Mouse (Mus musculus): ENCODE measurements around the gene Phf23.

DNA sequence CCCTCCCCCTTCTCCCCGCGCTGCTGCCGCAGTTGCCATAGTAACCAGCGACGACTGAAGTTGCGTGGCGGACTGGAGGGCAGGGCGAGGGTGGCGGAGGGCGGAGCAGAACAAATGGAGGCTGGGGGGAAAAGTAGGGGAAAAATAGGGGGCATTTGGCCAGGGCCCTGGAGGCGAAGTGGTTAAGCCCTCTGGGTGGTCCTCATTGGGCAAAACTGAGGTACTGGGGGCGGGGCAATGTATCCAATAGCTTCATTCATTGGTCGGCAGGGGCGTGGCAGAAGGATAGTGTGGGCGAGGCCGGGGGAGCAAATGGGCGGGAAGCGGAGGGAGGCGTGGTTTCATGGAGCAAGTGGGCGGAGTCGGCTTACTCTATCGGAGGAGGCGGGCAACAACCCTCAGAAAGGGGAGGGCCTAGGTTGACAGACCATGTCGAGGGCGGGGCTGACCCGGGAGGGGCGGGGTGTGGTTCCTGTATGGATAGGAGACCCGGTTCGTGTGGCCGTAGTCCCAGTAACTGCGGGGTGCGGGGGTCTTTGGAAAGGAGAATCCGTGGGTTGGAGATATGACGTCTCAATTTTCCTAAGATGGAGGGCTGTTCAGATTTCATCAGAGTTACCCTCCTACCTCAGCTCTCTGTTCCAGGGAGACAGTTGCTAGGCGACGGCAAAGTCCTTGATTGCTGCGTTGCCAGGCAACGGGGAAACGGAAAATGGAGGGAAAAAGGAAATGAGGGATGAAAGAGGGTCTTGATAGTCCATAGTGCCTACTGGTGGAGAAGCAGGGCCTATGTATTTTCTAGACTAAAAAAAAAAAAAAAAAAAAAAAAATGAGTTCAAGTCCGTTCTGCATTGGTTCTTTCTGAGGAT, 25.9 kb downstream of the Phf23 start:
- TF ChIP-seq CTCF (IDR thresholded peaks at IDR 0.05; ENCODE audit: borderline replicate concordance, insufficient read depth, low read depth, low read length) (no peak), POLR2A (IDR thresholded peaks at IDR 0.05; ENCODE audit: borderline replicate concordance, insufficient read depth, low read length) (no peak)
